Mouse (Mus musculus) MEL (cell line): ENCODE results near the gene Trim10. TPM values are rescaled to one million over a fixed set of nuclear protein-coding genes. Genes with fewer than 3 reads are reported as not detected.

Experiments used
- DNase-seq: peaks from one replicate; pipeline ENCODE4 v3.0.0; 2011; ENCODE audit warnings: low read depth, low spot score
- H3K27ac ChIP-seq: 2 replicates; pipeline ENCODE4 v1.5.1; 2012; ENCODE audit warnings: low read depth, mild to moderate bottlenecking, control low read depth, low read length, moderate library complexity; ENCODE audit not compliant: control insufficient read depth
- H3K27me3 ChIP-seq, 2 experiments: fragments of 150-350 bp in 1 of 2; sonication (generic) in 1 of 2; 2 replicates each; pipeline ENCODE4 v1.6.1; 2012; ENCODE audit warnings: low read length in 2 of 2, mild to moderate bottlenecking in 2 of 2, improper control_type of control experiment in 1 of 2, moderate library complexity in 1 of 2; ENCODE audit not compliant: insufficient read depth in 2 of 2, control insufficient read depth in 1 of 2
- H3K36me3 ChIP-seq, 2 experiments: 2 replicates each; pipeline ENCODE4 v1.6.1; 2012 to 2014; ENCODE audit warnings: low read length in 2 of 2, improper control_type of control experiment in 1 of 2, inconsistent platforms in 1 of 2, mild to moderate bottlenecking in 1 of 2; ENCODE audit not compliant: insufficient read depth in 2 of 2, control insufficient read depth in 1 of 2
- H3K4me1 ChIP-seq, 2 experiments: fragments of 150-350 bp in 1 of 2; sonication (generic) in 1 of 2; 2 replicates each; pipeline ENCODE4 v1.6.1; 2012; ENCODE audit warnings: low read length in 2 of 2, improper control_type of control experiment in 1 of 2, mild to moderate bottlenecking in 1 of 2; ENCODE audit not compliant: insufficient read depth in 2 of 2, control insufficient read depth in 1 of 2
- H3K4me3 ChIP-seq, 2 experiments: fragments of 150-350 bp in 1 of 2; sonication (generic) in 1 of 2; 2 replicates each; pipeline ENCODE4 v1.5.1; 2012; ENCODE audit warnings: low read depth in 2 of 2, low read length in 2 of 2, mild to moderate bottlenecking in 2 of 2, moderate library complexity in 2 of 2, control low read depth in 1 of 2, improper control_type of control experiment in 1 of 2; ENCODE audit not compliant: control insufficient read depth in 1 of 2, insufficient read depth in 1 of 2
- H3K79me2 ChIP-seq: 2 replicates; pipeline ENCODE4 v1.6.1; 2012; ENCODE audit warnings: mild to moderate bottlenecking, low read length, moderate library complexity; ENCODE audit not compliant: control insufficient read depth, poor library complexity, insufficient read depth
- H3K9ac ChIP-seq: 2 replicates; pipeline ENCODE4 v1.6.1; 2012; ENCODE audit warnings: low read depth, mild to moderate bottlenecking, control low read depth, low read length, moderate library complexity; ENCODE audit not compliant: control insufficient read depth, poor library complexity, severe bottlenecking
- H3K9me3 ChIP-seq: fragments of 150-350 bp; sonication (generic); replicated peaks from 2 replicates; pipeline ENCODE4 v1.6.1; 2012; ENCODE audit warnings: mild to moderate bottlenecking, low read length, improper control_type of control experiment, moderate library complexity; ENCODE audit not compliant: insufficient read depth
- BHLHE40 ChIP-seq: IDR thresholded peaks from 2 replicates; pipeline ENCODE4 v1.6.1; 2012; ENCODE audit warnings: low read depth, mild to moderate bottlenecking, inconsistent platforms, low read length, improper control_type of control experiment, borderline replicate concordance
- CHD1 ChIP-seq: IDR thresholded peaks from 2 replicates; pipeline ENCODE4 v1.6.1; 2012; ENCODE audit warnings: low read depth, mild to moderate bottlenecking, inconsistent platforms, low read length, improper control_type of control experiment
- CHD2 ChIP-seq: IDR thresholded peaks from 2 replicates; pipeline ENCODE4 v1.6.1; 2011; ENCODE audit warnings: low read length, improper control_type of control experiment
- CTCF ChIP-seq, 3 experiments: IDR thresholded peaks in 2 of 3; conservative IDR thresholded peaks in 1 of 3; 2 replicates each; pipeline ENCODE4 v1.5.1; 2011 to 2012; ENCODE audit warnings: low read length in 3 of 3, low read depth in 2 of 3, mild to moderate bottlenecking in 2 of 3, improper control_type of control experiment in 1 of 3, inconsistent platforms in 1 of 3, mixed read lengths in 1 of 3, moderate library complexity in 1 of 3; ENCODE audit not compliant: control insufficient read depth in 1 of 3, insufficient read depth in 1 of 3, poor library complexity in 1 of 3, severe bottlenecking in 1 of 3
- E2F4 ChIP-seq: IDR thresholded peaks from 2 replicates; pipeline ENCODE4 v1.6.1; 2011; ENCODE audit warnings: low read depth, low read length, improper control_type of control experiment, borderline replicate concordance
- ETS1 ChIP-seq: IDR thresholded peaks from 2 replicates; pipeline ENCODE4 v1.6.1; 2012; ENCODE audit warnings: low read depth, mild to moderate bottlenecking, inconsistent platforms, low read length, improper control_type of control experiment, moderate library complexity
- GATA1 ChIP-seq: IDR thresholded peaks from 2 replicates; pipeline ENCODE4 v1.6.1; 2011; ENCODE audit warnings: low read depth, low read length, improper control_type of control experiment
- HCFC1 ChIP-seq: IDR thresholded peaks from 2 replicates; pipeline ENCODE4 v1.6.1; 2012; ENCODE audit warnings: low read depth, mild to moderate bottlenecking, inconsistent platforms, low read length, improper control_type of control experiment, moderate library complexity
- KAT2A ChIP-seq: conservative IDR thresholded peaks from 2 replicates; pipeline ENCODE4 v1.6.1; 2012; ENCODE audit warnings: low read depth, low read length, improper control_type of control experiment, inconsistent platforms
- MAFK ChIP-seq: IDR thresholded peaks from 2 replicates; pipeline ENCODE4 v1.6.1; 2011; ENCODE audit warnings: low read depth, mild to moderate bottlenecking, low read length, improper control_type of control experiment, borderline replicate concordance
- MAZ ChIP-seq: IDR thresholded peaks from 2 replicates; pipeline ENCODE4 v1.6.1; 2012; ENCODE audit warnings: low read depth, mild to moderate bottlenecking, inconsistent platforms, low read length, improper control_type of control experiment
- MEF2A ChIP-seq: IDR thresholded peaks from 2 replicates; pipeline ENCODE4 v1.6.1; 2014; ENCODE audit warnings: low read depth, mild to moderate bottlenecking, inconsistent platforms, low read length, improper control_type of control experiment; ENCODE audit not compliant: poor library complexity, insufficient replicate concordance, severe bottlenecking; ENCODE audit errors: extremely low read depth
- MYB ChIP-seq: IDR thresholded peaks from 2 replicates; pipeline ENCODE4 v1.6.1; 2011; ENCODE audit warnings: mild to moderate bottlenecking, low read depth, low read length, improper control_type of control experiment
- MYC ChIP-seq: IDR thresholded peaks from 2 replicates; pipeline ENCODE4 v1.6.1; 2011; ENCODE audit warnings: low read depth, mild to moderate bottlenecking, low read length, improper control_type of control experiment, moderate library complexity
- NELFE ChIP-seq: IDR thresholded peaks from 2 replicates; pipeline ENCODE4 v1.6.1; 2011; ENCODE audit warnings: low read depth, low read length, improper control_type of control experiment
- NRF1 ChIP-seq: IDR thresholded peaks from 2 replicates; pipeline ENCODE4 v1.6.1; 2014; ENCODE audit warnings: low read depth, mild to moderate bottlenecking, inconsistent platforms, low read length, improper control_type of control experiment, moderate library complexity; ENCODE audit not compliant: poor library complexity, insufficient read depth, severe bottlenecking
- POLR2A ChIP-seq, 2 experiments: IDR thresholded peaks; 2 replicates each; pipeline ENCODE4 v1.6.1; 2011 to 2012; ENCODE audit warnings: low read length in 2 of 2, mild to moderate bottlenecking in 2 of 2, control low read depth in 1 of 2, improper control_type of control experiment in 1 of 2, low read depth in 1 of 2, moderate library complexity in 1 of 2; ENCODE audit not compliant: control insufficient read depth in 1 of 2, insufficient read depth in 1 of 2, poor library complexity in 1 of 2
- POLR2AphosphoS2 ChIP-seq: IDR thresholded peaks from 2 replicates; pipeline ENCODE4 v1.6.1; 2011; ENCODE audit warnings: low read length, improper control_type of control experiment
- RAD21 ChIP-seq: IDR thresholded peaks from 2 replicates; pipeline ENCODE4 v1.6.1; 2011; ENCODE audit warnings: mild to moderate bottlenecking, low read depth, low read length, improper control_type of control experiment
- SIN3A ChIP-seq: IDR thresholded peaks from 2 replicates; pipeline ENCODE4 v1.6.1; 2012; ENCODE audit warnings: low read length, improper control_type of control experiment, inconsistent platforms
- TCF12 ChIP-seq: IDR thresholded peaks from 2 replicates; pipeline ENCODE4 v1.6.1; 2014; ENCODE audit warnings: low read depth, mild to moderate bottlenecking, inconsistent platforms, low read length, improper control_type of control experiment, moderate library complexity
- UBTF ChIP-seq: IDR thresholded peaks from 2 replicates; pipeline ENCODE4 v1.6.1; 2012; ENCODE audit warnings: low read depth, mild to moderate bottlenecking, inconsistent platforms, low read length, improper control_type of control experiment, moderate library complexity, borderline replicate concordance; ENCODE audit not compliant: insufficient read depth
- USF2 ChIP-seq, 2 experiments: IDR thresholded peaks; 2 replicates each; pipeline ENCODE4 v1.6.1; 2011 to 2012; ENCODE audit warnings: improper control_type of control experiment in 2 of 2, low read length in 2 of 2, borderline replicate concordance in 1 of 2, inconsistent platforms in 1 of 2, low read depth in 1 of 2, mild to moderate bottlenecking in 1 of 2; ENCODE audit not compliant: insufficient read depth in 1 of 2
- ZKSCAN1 ChIP-seq: IDR thresholded peaks from 2 replicates; pipeline ENCODE4 v1.6.1; 2012; ENCODE audit warnings: low read depth, mild to moderate bottlenecking, inconsistent platforms, low read length, improper control_type of control experiment, moderate library complexity
- ZMIZ1 ChIP-seq: IDR thresholded peaks from 2 replicates; pipeline ENCODE4 v1.6.1; 2012; ENCODE audit warnings: low read depth, mild to moderate bottlenecking, inconsistent platforms, low read length, improper control_type of control experiment, moderate library complexity
- polyA plus RNA-seq, 2 experiments: library from polyadenylated mRNA; stranded (reverse) in 1 of 2; unstranded in 1 of 2; fragments of >175 nt in 1 of 2; fragments of >200 nt in 1 of 2; gene quantifications; 2 replicates each; pipeline versions ENCODE4 v1.2.1 to v1.2.4; 2012; ENCODE audit warnings: low replicate concordance in 2 of 2, low read depth in 1 of 2; ENCODE audit not compliant: insufficient read length in 2 of 2, insufficient read depth in 1 of 2, missing spikeins in 1 of 2
- total RNA-seq: library from RNA; depleted of rRNA; stranded (reverse); fragments of 300-350 nt; gene quantifications from 2 replicates; pipeline ENCODE4 v1.2.3, GENCODE M21; 2012

The Trim10 gene
- total and polyA plus RNA-seq, 3 experiments = 30.2 to 30.4 TPM; not detected in 1

DNA sequence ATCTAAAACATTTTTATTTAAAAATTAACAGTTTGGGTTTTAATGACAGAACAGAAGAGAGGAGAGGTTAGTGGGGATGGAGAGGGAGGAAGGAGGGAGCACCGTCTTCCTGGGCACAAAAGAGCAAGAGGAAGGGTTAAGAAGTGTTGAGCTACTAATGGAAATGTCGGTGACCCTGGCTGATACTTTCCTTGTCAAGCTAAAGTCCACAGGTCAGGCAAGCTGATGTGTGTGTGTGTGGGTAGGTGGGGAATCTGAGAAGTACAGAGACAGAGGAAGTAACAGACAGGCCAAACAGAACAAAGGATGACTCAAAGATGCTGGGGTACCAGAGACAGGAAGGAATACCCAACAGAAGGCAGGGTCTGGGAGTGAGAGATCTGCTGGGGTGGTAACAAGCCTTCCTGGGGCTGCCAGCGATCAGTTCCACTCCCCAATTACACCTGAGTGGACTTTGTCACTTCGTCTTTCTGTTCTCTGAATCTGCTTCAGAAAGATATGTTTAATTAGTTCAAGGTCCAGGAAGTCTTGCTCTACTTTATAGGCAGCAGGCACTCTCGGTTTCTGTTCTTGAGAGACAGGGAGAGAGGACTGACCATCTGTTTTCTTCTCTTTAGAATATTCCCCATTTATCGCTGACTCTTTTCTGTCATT is 28.3 kb downstream of the Trim10 start, which contains the start of gene Trim31:
Gene Trim31, plus strand, starts transcription at position 567 of the 654 bp plus-strand sequence.
- H3K4me1 ChIP-seq = peaks cover 0 to 11% of the 10 kb centered on the region in 2 experiments; a peak in 2 of 4 replicates
- no peaks in the 10 kb centered on the region; a peak in 2 of 4 replicates for H3K27me3 ChIP-seq
- TF ChIP-seq MYB (no peak), CHD1 (no peak), ZKSCAN1 (no peak), E2F4 (no peak), MAFK (no peak), NELFE (no peak), HCFC1 (no peak), GATA1 (no peak), ZMIZ1 (no peak), CHD2 (no peak), UBTF (no peak), POLR2AphosphoS2 (no peak), USF2 (IDR thresholded peaks at IDR 0.05; ENCODE audit: borderline replicate concordance in 1 of 2, insufficient read depth in 1 of 2, low read depth in 1 of 2, low read length in 2 of 2) (no peak), RAD21 (no peak), TCF12 (no peak), NRF1 (no peak), KAT2A (no peak), MAZ (no peak)
- H3K9me3 ChIP-seq = no peaks in the 10 kb centered on the region
- no peaks in the 10 kb centered on the region for H3K79me2 ChIP-seq
- no peak within 1 kb of the TSS for H3K4me3 ChIP-seq
- no peak within 1 kb of the TSS for H3K9ac ChIP-seq
- DNase-seq = no peak
- no peak within 1 kb of the TSS for H3K27ac ChIP-seq
- peaks cover 0 to 12% of the 10 kb centered on the region in 2 experiments; a peak in 2 of 4 replicates for H3K36me3 ChIP-seq

- TF ChIP-seq GATA1 (no peak), POLR2A (IDR thresholded peaks at IDR 0.05; ENCODE audit: control insufficient read depth in 1 of 2, insufficient read depth in 1 of 2, low read depth in 1 of 2, low read length in 2 of 2, poor library complexity in 1 of 2) (no peak), USF2 (IDR thresholded peaks at IDR 0.05; ENCODE audit: borderline replicate concordance in 1 of 2, insufficient read depth in 1 of 2, low read depth in 1 of 2, low read length in 2 of 2) (no peak), ZMIZ1 (no peak), CTCF (IDR thresholded peaks at IDR 0.05 in 2 of 3, conservative IDR thresholded peaks at IDR 0.05 in 1 of 3; ENCODE audit: control insufficient read depth in 1 of 3, insufficient read depth in 1 of 3, low read depth in 2 of 3, low read length in 3 of 3, poor library complexity in 1 of 3, severe bottlenecking in 1 of 3) (no peak; a peak in 1 of 6 replicates), MYB (no peak), MYC (no peak), NELFE (no peak), POLR2AphosphoS2 (no peak), HCFC1 (no peak), SIN3A (no peak), BHLHE40 (no peak), MEF2A (no peak), ETS1 (no peak)
- H3K27me3 ChIP-seq = no peaks in the 10 kb centered on the region; a peak in 2 of 4 replicates
- H3K27ac ChIP-seq = no peak overlapping the region
- no peaks in the 10 kb centered on the region for H3K36me3 ChIP-seq
- H3K79me2 ChIP-seq = no peaks in the 10 kb centered on the region
- no peaks in the 10 kb centered on the region for H3K4me1 ChIP-seq
- H3K9ac ChIP-seq = no peak overlapping the region
- peak; percentile 26 for DNase-seq
- H3K4me3 ChIP-seq = no peak overlapping the region
- H3K9me3 ChIP-seq = no peaks in the 10 kb centered on the region
Measured at GRCm38 (mm10) chr17:36899376-36899775, 30.0 kb downstream of the Trim10 start.
